Mouse (Mus musculus) small intestine, adult 2 months (tissue): Measurements from ENCODE around the gene Pkd1l1. TPM values are rescaled to one million over a fixed set of nuclear protein-coding genes. Genes with fewer than 3 reads are reported as not detected.

Experiments used
- H3K27ac ChIP-seq: fragments of 200-500 bp; 2 replicates; pipeline ENCODE4 v1.5.1; 2012; ENCODE audit warnings: low read depth, low read length, control low read depth, inconsistent platforms; ENCODE audit not compliant: insufficient read depth
- H3K27me3 ChIP-seq: fragments of 200-500 bp; 2 replicates; pipeline ENCODE4 v1.6.1; 2012; ENCODE audit warnings: mild to moderate bottlenecking, moderate library complexity, low read length, inconsistent platforms; ENCODE audit not compliant: control insufficient read depth, insufficient read depth
- H3K36me3 ChIP-seq: fragments of 200-500 bp; 2 replicates; pipeline ENCODE4 v1.6.1; 2012; ENCODE audit warnings: mild to moderate bottlenecking, low read length, control low read depth, inconsistent platforms; ENCODE audit not compliant: control insufficient read depth, insufficient read depth
- H3K4me1 ChIP-seq: fragments of 200-500 bp; 2 replicates; pipeline ENCODE4 v1.6.1; 2012; ENCODE audit warnings: low read length, inconsistent platforms, mixed read lengths; ENCODE audit not compliant: control insufficient read depth, insufficient read depth, insufficient read length
- H3K4me3 ChIP-seq: fragments of 200-500 bp; 2 replicates; pipeline ENCODE4 v1.5.1; 2012; ENCODE audit warnings: low read depth, mild to moderate bottlenecking, control low read depth, inconsistent platforms, low read length, moderate library complexity
- CTCF ChIP-seq: fragments of 200-500 bp; IDR thresholded peaks from 2 replicates; pipeline ENCODE4 v1.5.1; 2012; ENCODE audit warnings: low read depth, mild to moderate bottlenecking, control low read depth, inconsistent platforms, low read length, moderate library complexity, mixed read lengths; ENCODE audit not compliant: insufficient replicate concordance, insufficient read length; ENCODE audit errors: extremely low read depth
- POLR2A ChIP-seq: fragments of 200-500 bp; IDR thresholded peaks from 2 replicates; pipeline ENCODE4 v1.6.1; 2012; ENCODE audit warnings: low read depth, mild to moderate bottlenecking, control low read depth, inconsistent platforms, low read length, moderate library complexity
- WGBS: fragments of 180-500 bp; shearing (Covaris S2); methylation state at CpG from one replicate; pipeline ENCODE4 v1.1.7; 2018; 5-methylcytosine and 5-hydroxymethylcytosine counted together
- polyA plus RNA-seq: library from polyadenylated mRNA; depleted of rRNA; stranded (reverse); fragments of >200 nt; gene quantifications from 2 replicates; pipeline ENCODE4 v1.2.3, GENCODE M21; 2012

Pkd1l1 gene
- polyA plus RNA-seq, 1 experiment = not detected

- WGBS = 64% methylated on average over 4 of the region's 4 CpGs
- no peak for TF ChIP-seq CTCF
- no peak for TF ChIP-seq POLR2A
- no peak overlapping the region for H3K27ac ChIP-seq
- H3K27me3 ChIP-seq = no peaks in the 10 kb centered on the region
- H3K4me1 ChIP-seq = no peaks in the 10 kb centered on the region
- H3K4me3 ChIP-seq = no peak overlapping the region
- H3K36me3 ChIP-seq = no peaks in the 10 kb centered on the region
These were observed 29.0 kb downstream of the Pkd1l1 start for GRCm38 (mm10) chr11:8944114-8944513.

- Histone ChIP-seq H3K4me1 (no peaks in the 10 kb centered on the region), H3K27ac (no peak overlapping the region), H3K27me3 (no peaks in the 10 kb centered on the region), H3K36me3 (no peaks in the 10 kb centered on the region), H3K4me3 (no peak overlapping the region)
- WGBS = 63% methylated on average over 2 of the region's 2 CpGs
- no peak for TF ChIP-seq CTCF
- TF ChIP-seq POLR2A = no peak
These were observed 30.6 kb downstream of the Pkd1l1 start for GRCm38 (mm10) chr11:8942446-8942845.

DNA sequence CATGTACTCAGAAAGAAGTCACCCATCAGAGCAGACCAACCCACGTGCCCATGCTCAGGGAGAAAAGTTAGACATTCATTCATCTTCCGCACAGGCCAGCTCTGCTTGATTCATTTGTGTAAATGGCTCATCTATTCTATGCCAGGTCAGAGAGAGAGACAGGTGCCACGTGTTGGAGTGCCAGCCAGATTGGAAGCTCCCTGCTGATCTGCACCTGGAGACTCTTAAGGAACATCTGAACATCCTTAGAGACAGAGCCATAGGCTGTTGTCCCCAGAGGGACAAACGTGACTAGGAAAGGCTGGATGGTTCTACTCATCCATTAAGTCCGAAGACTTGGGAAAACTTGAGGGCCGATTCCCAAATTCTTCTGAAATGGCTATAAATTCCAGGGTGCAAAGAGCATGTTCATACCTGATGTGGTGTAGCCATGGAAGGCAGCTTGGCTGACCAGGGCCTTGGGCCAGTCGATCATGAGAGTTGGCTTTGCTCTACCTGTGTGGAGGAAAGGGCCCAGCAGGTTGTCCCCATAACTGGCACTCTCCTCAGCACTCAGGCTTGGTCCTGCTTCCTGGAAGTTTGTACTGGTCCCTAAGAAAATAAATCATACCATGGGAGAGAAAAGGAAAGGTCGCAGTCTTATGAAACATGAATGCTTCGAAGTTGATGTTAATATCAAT lies 36.5 kb downstream of the Pkd1l1 start:
- 84% methylated on average over 9 of the region's 9 CpGs for WGBS
- Histone ChIP-seq H3K4me1 (no peaks in the 10 kb centered on the region), H3K4me3 (no peak overlapping the region), H3K27ac (no peak overlapping the region), H3K27me3 (no peaks in the 10 kb centered on the region), H3K36me3 (no peaks in the 10 kb centered on the region)
- no peak for TF ChIP-seq CTCF

- TF ChIP-seq CTCF (no peak), POLR2A (no peak)
- Histone ChIP-seq H3K27ac (no peak overlapping the region), H3K4me1 (no peaks in the 10 kb centered on the region), H3K27me3 (no peaks in the 10 kb centered on the region), H3K4me3 (no peak overlapping the region), H3K36me3 (no peaks in the 10 kb centered on the region)
- 87% methylated on average over 8 of the region's 8 CpGs for WGBS
These were observed 56.9 kb downstream of the Pkd1l1 start for GRCm38 (mm10) chr11:8916081-8916671.

DNA sequence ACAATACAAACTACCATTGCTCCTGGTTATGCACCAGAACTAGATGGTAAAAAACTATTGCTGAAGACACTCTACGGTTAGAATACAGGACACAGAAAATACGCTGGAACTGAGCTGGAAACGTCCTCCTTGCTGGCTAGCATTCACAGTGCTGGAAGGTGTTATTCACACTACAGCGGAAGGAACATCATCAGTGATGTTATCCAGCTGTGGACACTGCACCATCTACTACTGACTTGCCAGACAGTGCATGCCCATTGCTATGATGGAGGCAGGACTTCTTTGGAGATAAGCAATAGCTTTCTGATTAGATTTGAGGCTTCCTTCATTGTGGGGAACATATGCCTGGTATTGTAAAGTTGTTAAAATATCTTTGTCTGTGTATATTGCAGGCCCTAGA lies 90.3 kb downstream of the Pkd1l1 start:
- 85% methylated on average over 4 of the region's 4 CpGs for WGBS
- Histone ChIP-seq H3K36me3 (no peaks in the 10 kb centered on the region), H3K4me1 (no peaks in the 10 kb centered on the region), H3K27ac (no peak overlapping the region), H3K27me3 (no peaks in the 10 kb centered on the region), H3K4me3 (no peak overlapping the region)
- TF ChIP-seq POLR2A (no peak), CTCF (no peak)

- no peak overlapping the region for H3K27ac ChIP-seq
- no peak for TF ChIP-seq POLR2A
- no peak for TF ChIP-seq CTCF
- WGBS = 66% methylated on average over 2 of the region's 2 CpGs
These were observed 91.5 kb downstream of the Pkd1l1 start for GRCm38 (mm10) chr11:8881521-8881920.

DNA sequence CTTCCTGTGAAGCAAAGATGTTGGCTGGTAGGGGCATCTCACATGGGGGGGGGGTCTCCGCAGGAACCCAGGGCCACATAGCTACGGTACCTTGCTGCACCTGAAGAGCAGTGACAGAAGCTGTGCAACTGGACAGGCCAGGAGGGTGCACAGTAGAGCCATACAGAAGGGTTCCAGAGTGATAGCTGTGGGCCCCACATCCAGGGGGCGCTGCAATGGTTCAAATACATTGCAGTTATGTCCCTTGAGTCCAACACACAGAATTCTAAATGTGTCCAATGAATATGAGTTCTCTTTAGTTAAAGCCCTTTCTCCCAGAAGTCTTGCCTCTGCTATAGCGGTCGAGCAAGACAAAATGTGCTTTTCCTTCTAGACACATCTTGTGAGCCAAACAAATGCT lies 103.0 kb downstream of the Pkd1l1 start:
- H3K27ac ChIP-seq = no peak overlapping the region
- no peak overlapping the region for H3K4me3 ChIP-seq
- no peaks in the 10 kb centered on the region for H3K27me3 ChIP-seq
- 87% methylated on average over 5 of the region's 5 CpGs for WGBS
- no peaks in the 10 kb centered on the region for H3K36me3 ChIP-seq
- TF ChIP-seq CTCF = no peak
- TF ChIP-seq POLR2A = no peak
- no peaks in the 10 kb centered on the region for H3K4me1 ChIP-seq

More at GRCm38 (mm10) chr11:8881521-8881920, 91.5 kb downstream of the Pkd1l1 start:
- Histone ChIP-seq H3K27me3 (no peaks in the 10 kb centered on the region), H3K36me3 (no peaks in the 10 kb centered on the region), H3K4me1 (no peaks in the 10 kb centered on the region), H3K4me3 (no peak overlapping the region)
